Mouse (Mus musculus): Measurements from ENCODE around the gene Gpsm1.

- TF ChIP-seq ZNF384 (IDR thresholded peaks at IDR 0.05; ENCODE audit: low read depth, low read length) (no peak), CHD2 (IDR thresholded peaks at IDR 0.05; ENCODE audit: low read depth, low read length) (no peak)
Observed at GRCm38 (mm10) chr2:26372396-26372795, 57.1 kb downstream of the Gpsm1 start.
